Mouse (Mus musculus): ENCODE measurements at regions not wholly inside any gene's neighbourhood (a gene's known extent, or its start where the extent isn't known, plus 50 kb on each side); places are given as distances from the start of the nearest gene placed in this dataset.

DNA sequence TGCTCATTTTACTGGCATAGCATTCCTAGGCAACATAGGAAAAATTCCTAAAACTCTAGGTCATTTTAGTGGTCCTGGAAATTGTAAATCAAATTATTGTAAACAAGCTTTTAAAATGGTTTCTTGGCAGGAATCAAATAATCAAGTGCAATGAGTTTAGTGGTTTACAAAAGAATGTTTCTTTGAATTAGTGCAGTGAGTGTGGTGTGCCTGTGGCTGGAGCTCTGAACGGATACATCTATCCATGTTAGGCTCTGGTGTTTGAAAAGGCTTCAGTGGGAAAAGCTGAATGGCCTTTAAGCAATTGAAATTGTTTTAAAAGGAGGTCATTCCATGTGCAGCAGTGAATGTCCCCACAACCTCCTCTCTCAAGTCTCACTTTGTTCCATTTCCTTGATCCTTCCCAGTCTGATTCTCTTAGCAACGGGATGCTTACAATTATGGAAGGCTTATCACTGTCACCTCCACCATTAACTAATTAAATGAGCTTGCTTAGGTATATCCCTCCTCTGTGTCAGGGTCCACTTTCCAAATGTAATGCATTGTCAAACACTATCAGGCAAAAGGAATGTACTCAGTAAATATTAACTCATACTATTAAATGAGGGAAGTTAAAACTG is 621.1 kb downstream of the Nova1 start:
- WGBS = 57% methylated on average over 2 of the region's 2 CpGs
- no peak for ATAC-seq (ENCODE audit: low FRiP score)

GRCm38 (mm10) chr12:46194173-46194572 is 624.6 kb downstream of the Nova1 start:
- Histone ChIP-seq H3K27me3 (no peaks in the 10 kb centered on the region), H3K27ac (no peak overlapping the region), H3K36me3 (no peaks in the 10 kb centered on the region), H3K4me2 (replicated peaks) (no peak overlapping the region), H3K9me3 (replicated peaks) (no peaks in the 10 kb centered on the region), H3K4me1 (no peaks in the 10 kb centered on the region), H3K9ac (no peak overlapping the region), H3K4me3 (no peak overlapping the region)
- WGBS = 83% methylated on average over 1 of the region's 1 CpGs
- ATAC-seq (ENCODE audit: low FRiP score) = no peak

More for the DNA sequence above, 621.1 kb downstream of the Nova1 start:
- no peak overlapping the region for H3K4me3 ChIP-seq
- H3K9me3 ChIP-seq (replicated peaks) = no peaks in the 10 kb centered on the region
- no peak overlapping the region for H3K9ac ChIP-seq
- no peaks in the 10 kb centered on the region for H3K27me3 ChIP-seq
- H3K4me1 ChIP-seq = no peaks in the 10 kb centered on the region
- H3K27ac ChIP-seq = no peak overlapping the region
- no peaks in the 10 kb centered on the region for H3K36me3 ChIP-seq
- H3K4me2 ChIP-seq (replicated peaks) = no peak overlapping the region
